Mouse (Mus musculus) ES-Bruce4 (cell line): ENCODE measurements around the gene Gjb2.

Source experiments
- CTCF ChIP-seq: IDR thresholded peaks from one replicate; pipeline ENCODE4 v1.8.1; 2011; ENCODE audit warnings: low read depth, low read length
- POLR2A ChIP-seq: IDR thresholded peaks from one replicate; pipeline ENCODE4 v1.8.1; 2011; ENCODE audit warnings: low read length; ENCODE audit not compliant: insufficient read depth

DNA sequence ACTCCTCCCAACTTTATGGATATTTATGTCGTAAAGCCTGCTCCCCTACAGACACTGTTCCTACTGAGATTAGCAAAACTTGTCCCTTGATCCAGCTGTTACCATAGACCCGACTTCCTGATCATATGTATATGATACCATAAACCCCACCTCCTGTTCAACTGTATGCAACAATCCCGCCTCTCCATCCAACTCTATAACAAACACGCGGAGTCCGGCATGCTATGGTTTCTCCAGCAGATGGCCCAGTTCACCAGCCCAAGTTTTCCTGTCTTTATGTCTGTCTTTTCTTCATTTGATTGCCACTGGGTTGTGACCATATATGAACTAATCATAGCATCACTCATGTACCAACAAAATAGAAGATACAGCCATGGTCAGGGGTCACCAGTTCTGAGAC, 29.0 kb downstream of the Gjb2 start:
- TF ChIP-seq CTCF (no peak), POLR2A (no peak)
